Comparison of ENCODE assay signal across 19 mouse cellular contexts in the genomic region with DNA sequence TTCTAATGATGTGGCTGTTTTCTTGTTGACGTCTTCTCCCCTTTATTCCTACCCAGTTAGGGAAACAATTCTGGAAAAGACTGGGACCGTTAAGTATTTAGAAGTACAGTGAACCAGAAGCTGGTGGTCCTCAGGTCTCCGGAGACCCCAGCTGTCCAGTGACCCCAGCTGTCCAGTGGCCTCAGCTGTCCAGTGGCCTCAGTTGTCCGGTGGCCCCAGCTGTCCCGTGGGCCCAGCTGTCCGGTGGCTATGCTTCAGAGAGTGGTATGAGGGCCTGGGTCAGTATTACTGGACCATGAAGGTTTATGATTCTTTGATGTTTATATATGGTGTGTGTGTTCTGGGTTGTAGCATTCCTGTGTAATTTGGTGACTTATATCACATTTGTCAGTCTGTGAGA.
A peak's percentile ranks its signal among the peaks of the same experiment; 100 is the strongest.
DNase-seq lines count a peak whose midpoint lies in the region; ATAC-seq and TF ChIP-seq lines count a peak whose summit lies in the region.
"Had no signal": no experiment of that assay in that cellular context is flagged by ENCODE, and none has a peak within 500 bp of the region (broad histone marks: within the 10 kb centered on the region; RNA-seq: fewer than 3 reads in every experiment).

No protein-coding gene starts in this region.

- TF ChIP-seq POLR2A in myocyte (IDR thresholded peaks at IDR 0.05; ENCODE audit: insufficient read length, low read depth), result no peak

- no peaks in the 10 kb centered on the region for H3K27me3 ChIP-seq in midbrain, embryonic 11.5 days (ENCODE audit: control insufficient read depth, insufficient read depth, low read length)
- no peaks in the 10 kb centered on the region for H3K27me3 ChIP-seq in midbrain, embryonic 15.5 days (replicated peaks)
- no peaks in the 10 kb centered on the region for H3K27me3 ChIP-seq in myocyte (ENCODE audit: control insufficient read depth, insufficient read depth, insufficient read length)
- H3K27me3 ChIP-seq: CH12.LX had no signal

- H3K9ac ChIP-seq in midbrain, embryonic 11.5 days (ENCODE audit: low read length), result no peak overlapping the region
- no peak overlapping the region for H3K9ac ChIP-seq in midbrain, embryonic 15.5 days

- H3K27ac ChIP-seq in midbrain, embryonic 11.5 days (ENCODE audit: low read depth, low read length), result no peak overlapping the region
- no peak overlapping the region for H3K27ac ChIP-seq in midbrain, embryonic 15.5 days

- H3K4me3 ChIP-seq in midbrain, embryonic 11.5 days (ENCODE audit: low read depth, low read length), result no peak overlapping the region
- no peak overlapping the region for H3K4me3 ChIP-seq in midbrain, embryonic 15.5 days
- H3K4me3 ChIP-seq in myocyte, result no peak overlapping the region

- DNase-seq in midbrain, embryonic 11.5 days (ENCODE audit: low spot score, missing footprints), result peak; percentile 33
- DNase-seq in gastrocnemius, postnatal 36 days, result no peak
- DNase-seq: adrenal gland, adult 2 months; adrenal gland, adult 8-10 months; adrenal gland, postnatal 10 days; adrenal gland, postnatal 14 days; adrenal gland, postnatal 25 days; adrenal gland, postnatal 36 days; B cell, adult 2 months; cerebellum, adult 11 months; cerebellum, adult 11-12 months; cerebellum, adult 18-20 months had no signal

- no peak for ATAC-seq in midbrain, embryonic 11.5 days (ENCODE audit: low FRiP score)
- ATAC-seq in midbrain, embryonic 15.5 days (replicated peaks), result no peak
- ATAC-seq: activated CD4-positive, CD25-positive, alpha-beta regulatory T cell, adult 4 months; CD4-positive, CD25-positive, alpha-beta regulatory T cell, adult 4 months; Patski had no signal

- intact Hi-C loops in gastrocnemius, postnatal 36 days (cut with DNase I), result no loop called here

- H3K79me2 ChIP-seq in myocyte (ENCODE audit: control insufficient read depth, insufficient read depth), result no peaks in the 10 kb centered on the region

- H3K4me1 ChIP-seq in midbrain, embryonic 11.5 days (ENCODE audit: control insufficient read depth, insufficient read depth, low read length), result no peaks in the 10 kb centered on the region
- H3K4me1 ChIP-seq in midbrain, embryonic 15.5 days, result 0 out of 2 replicates have a peak, but pooled peaks cover 3% of the 10 kb centered on the region

- WGBS in midbrain, embryonic 11.5 days, result 92% methylated on average over 6 of the region's 6 CpGs
- 89% methylated on average over 6 of the region's 6 CpGs for WGBS in midbrain, embryonic 15.5 days

- H3K4me2 ChIP-seq in midbrain, embryonic 11.5 days, result no peak overlapping the region
- no peak overlapping the region for H3K4me2 ChIP-seq in midbrain, embryonic 15.5 days
- H3K4me2 ChIP-seq in myocyte (ENCODE audit: low read depth), result no peak overlapping the region

- no peak overlapping the region for H3ac ChIP-seq in myocyte (ENCODE audit: control insufficient read depth, insufficient read length)

- H3K9me3 ChIP-seq in midbrain, embryonic 11.5 days (ENCODE audit: control insufficient read depth, low read length), result no peaks in the 10 kb centered on the region; the same call in 1 of the 2 replicates
- 0 out of 2 replicates have a peak, but pooled peaks cover 10% of the 10 kb centered on the region for H3K9me3 ChIP-seq in midbrain, embryonic 15.5 days

- no peaks in the 10 kb centered on the region for H3K36me3 ChIP-seq in midbrain, embryonic 11.5 days (ENCODE audit: control insufficient read depth, insufficient read depth, low read length)
- H3K36me3 ChIP-seq in midbrain, embryonic 15.5 days (replicated peaks), result no peaks in the 10 kb centered on the region
- no peaks in the 10 kb centered on the region for H3K36me3 ChIP-seq in myocyte (ENCODE audit: control insufficient read depth, insufficient read depth)
- H3K36me3 ChIP-seq: G1E had no signal

TF ChIP-seq in myocyte, 11 proteins besides CTCF, POLR2A, EP300 and RAD21:
- TF ChIP-seq POLR2AphosphoS2 (IDR thresholded peaks at IDR 0.05; ENCODE audit: insufficient read length, low read depth) (no peak), MYOG (IDR thresholded peaks at IDR 0.05; ENCODE audit: control insufficient read depth in 1 of 3, insufficient read depth in 1 of 3, insufficient read length in 2 of 3, low read depth in 2 of 3) (peak in 2 of 3 experiments; percentile 86 to 87), MYOD1 (IDR thresholded peaks at IDR 0.05; ENCODE audit: control insufficient read depth in 1 of 3, insufficient read length in 2 of 3, low read depth in 2 of 3) (peak in 2 of 3 experiments; percentile 32 to 78), TCF3 (IDR thresholded peaks at IDR 0.05; ENCODE audit: insufficient read length, low read depth) (peak; percentile 75), E2F4 (IDR thresholded peaks at IDR 0.05; ENCODE audit: insufficient read depth) (no peak)
